In genomic region chr13:53447609-53448008, GRCm38 (mm10) we compare ENCODE assay signal across 8 mouse cellular contexts. TPM values are rescaled to one million over a fixed set of nuclear protein-coding genes. Genes with fewer than 3 reads are reported as not detected.
A peak's percentile ranks its signal among the peaks of the same experiment; 100 is the strongest.
DNase-seq lines count a peak whose midpoint lies in the region; ATAC-seq and TF ChIP-seq lines count a peak whose summit lies in the region.

No protein-coding gene starts in this region.

- H3K4me2 ChIP-seq in midbrain, embryonic 14.5 days (ENCODE audit: low read length) = no peak overlapping the region
- H3K4me2 ChIP-seq in midbrain, embryonic 15.5 days = no peak overlapping the region

- peak; percentile 60 for DNase-seq in embryo, embryonic 10 days (ENCODE audit: low spot score)
- DNase-seq in embryo, embryonic 9.5 days (ENCODE audit: extremely low spot score) = no peak
- peak; percentile 43 for DNase-seq in midbrain, embryonic 14.5 days

- H3K9ac ChIP-seq in midbrain, embryonic 14.5 days (replicated peaks; ENCODE audit: low read length) = no peak overlapping the region
- H3K9ac ChIP-seq in midbrain, embryonic 15.5 days = no peak overlapping the region

- no peaks in the 10 kb centered on the region for H3K9me3 ChIP-seq in midbrain, embryonic 14.5 days (ENCODE audit: control insufficient read depth, low read length)
- no peaks in the 10 kb centered on the region for H3K9me3 ChIP-seq in midbrain, embryonic 15.5 days

- H3K27me3 ChIP-seq in midbrain, embryonic 14.5 days (ENCODE audit: control insufficient read depth, insufficient read depth, low read length) = peaks cover 21% of the 10 kb centered on the region; the same call in 1 of the 2 replicates
- peaks cover 47% of the 10 kb centered on the region for H3K27me3 ChIP-seq in midbrain, embryonic 15.5 days (replicated peaks)
- no peaks in the 10 kb centered on the region for H3K27me3 ChIP-seq in small intestine, adult 2 months (ENCODE audit: control insufficient read depth, insufficient read depth, low read length)

- no peak overlapping the region for H3K4me3 ChIP-seq in midbrain, embryonic 14.5 days (replicated peaks; ENCODE audit: low read depth, low read length)
- no peak overlapping the region for H3K4me3 ChIP-seq in midbrain, embryonic 15.5 days
- no peak overlapping the region for H3K4me3 ChIP-seq in small intestine, adult 2 months (ENCODE audit: low read depth, low read length)

- peak; percentile 54; the same call in 1 of the 2 replicates for TF ChIP-seq CTCF in small intestine, adult 2 months (IDR thresholded peaks at IDR 0.05; ENCODE audit: extremely low read depth, insufficient read length, insufficient replicate concordance, low read depth, low read length)

- no peak overlapping the region for H3K27ac ChIP-seq in midbrain, embryonic 14.5 days (replicated peaks; ENCODE audit: low read depth, low read length)
- H3K27ac ChIP-seq in midbrain, embryonic 15.5 days = no peak overlapping the region
- H3K27ac ChIP-seq in small intestine, adult 2 months (ENCODE audit: insufficient read depth, low read depth, low read length) = no peak overlapping the region

- no peak for ATAC-seq in midbrain, embryonic 14.5 days (ENCODE audit: low FRiP score, low TSS enrichment)
- ATAC-seq in midbrain, embryonic 15.5 days (replicated peaks) = no peak
- ATAC-seq in granulocyte monocyte progenitor cell, adult 5-6 weeks (replicated peaks; ENCODE audit: poor library complexity, severe bottlenecking) = peak; percentile 33; the same call in 1 of the 2 replicates
- no peak for ATAC-seq in megakaryocyte, adult 5-6 weeks (ENCODE audit: poor library complexity, severe bottlenecking)
- ATAC-seq in erythroid progenitor cell, adult 5-6 weeks (replicated peaks; ENCODE audit: low FRiP score, poor library complexity, severe bottlenecking) = no peak

- H3K36me3 ChIP-seq in midbrain, embryonic 14.5 days (ENCODE audit: control insufficient read depth, insufficient read depth, low read length) = no peaks in the 10 kb centered on the region
- H3K36me3 ChIP-seq in midbrain, embryonic 15.5 days (replicated peaks) = no peaks in the 10 kb centered on the region
- H3K36me3 ChIP-seq in small intestine, adult 2 months (ENCODE audit: control insufficient read depth, insufficient read depth, low read length) = no peaks in the 10 kb centered on the region

- TF ChIP-seq POLR2A in small intestine, adult 2 months (IDR thresholded peaks at IDR 0.05; ENCODE audit: low read depth, low read length) = no peak

- no peaks in the 10 kb centered on the region for H3K4me1 ChIP-seq in midbrain, embryonic 14.5 days (ENCODE audit: control insufficient read depth, insufficient read depth, low read length)
- H3K4me1 ChIP-seq in midbrain, embryonic 15.5 days = peaks cover 1% of the 10 kb centered on the region; the same call in 1 of the 2 replicates
- H3K4me1 ChIP-seq in small intestine, adult 2 months (ENCODE audit: control insufficient read depth, insufficient read depth, insufficient read length, low read length) = no peaks in the 10 kb centered on the region

- WGBS in midbrain, embryonic 14.5 days = 27% methylated on average over 6 of the region's 6 CpGs
- 30% methylated on average over 6 of the region's 6 CpGs for WGBS in midbrain, embryonic 15.5 days
- WGBS in small intestine, adult 2 months = 21% methylated on average over 6 of the region's 6 CpGs

RNA-seq across cellular contexts. Expression of gene Msx2, which starts 25.3 kb away (rescaled TPM):
- 0.49 and 1.5 TPM in 2 replicates for polyA plus RNA-seq in midbrain, embryonic 14.5 days (2014; fragmentation: Nextera tagmentation; extraction: Ambion mirVana)
- polyA plus RNA-seq in midbrain, embryonic 15.5 days (2015; fragmentation: Nextera tagmentation; extraction: Ambion mirVana) = 0.60 and 0.83 TPM in 2 replicates
- total RNA-seq in granulocyte monocyte progenitor cell, adult 5-6 weeks (2014; fragmentation: Nextera tagmentation) = not detected in 2 replicates
- not detected in 2 replicates for total RNA-seq in granulocyte monocyte progenitor cell, adult 5-6 weeks (2017)
- polyA plus RNA-seq in small intestine, adult 2 months (2012; rRNA removed) = 0.11 TPM in 1 of 2 replicates, not detected in the other
- not detected in 2 replicates for total RNA-seq in megakaryocyte, adult 5-6 weeks (2015)
- total RNA-seq in megakaryocyte, adult 5-6 weeks (2017) = 0.18 TPM in 1 of 2 replicates, not detected in the other
- not detected in 2 replicates for total RNA-seq in erythroid progenitor cell, adult 5-6 weeks (2015; ENCODE audit: low replicate concordance)
- not detected in 2 replicates for total RNA-seq in erythroid progenitor cell, adult 5-6 weeks (2017; ENCODE audit: low replicate concordance)
